Mouse (Mus musculus) ES-Bruce4 (cell line): Measurements from ENCODE around the gene Gm21976.

Experiments used
- CTCF ChIP-seq: IDR thresholded peaks from one replicate; pipeline ENCODE4 v1.8.1; 2011; ENCODE audit warnings: low read depth, low read length
- EP300 ChIP-seq: IDR thresholded peaks from 2 replicates; pipeline ENCODE4 v1.6.1; 2011; ENCODE audit warnings: low read depth, low read length; ENCODE audit not compliant: insufficient read depth
- POLR2A ChIP-seq: IDR thresholded peaks from one replicate; pipeline ENCODE4 v1.8.1; 2011; ENCODE audit warnings: low read length; ENCODE audit not compliant: insufficient read depth

DNA sequence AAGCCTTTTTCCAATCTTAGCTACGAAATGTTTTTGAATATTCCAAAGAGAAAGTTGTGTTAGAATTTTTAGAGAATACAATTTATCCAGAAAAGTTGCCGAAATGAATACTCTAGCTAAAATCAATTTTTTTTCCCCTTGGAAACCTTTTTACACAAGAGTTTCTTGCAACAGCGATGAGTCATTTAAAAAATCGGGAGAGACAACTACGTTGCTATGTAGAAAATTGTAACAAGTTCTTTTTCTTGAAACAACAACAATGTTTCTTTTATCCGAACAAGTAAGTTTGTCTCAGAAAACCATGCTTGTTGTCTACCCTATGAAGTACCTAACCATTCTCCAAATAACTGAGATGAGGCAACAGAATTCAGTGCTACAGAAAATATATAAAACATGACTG, 38.2 kb downstream of the Gm21976 start:
- TF ChIP-seq CTCF (no peak), POLR2A (no peak), EP300 (no peak)
